Mouse (Mus musculus) kidney, postnatal 4 days (tissue): ENCODE results near the gene Eif1ad.
"Not testable (repeated sequence)": the region's sequence is repeated elsewhere in the genome, so short reads cannot be mapped to it uniquely, and the experiment has no call there.

ENCODE experiments used
- DNase-seq, 2 experiments: peaks; one replicate each; pipeline ENCODE4 v3.0.0; 2021; ENCODE audit warnings: mixed read lengths in 2 of 2

The Eif1ad gene

GRCm38 (mm10) chr19:5366175-5367052, at the start of gene Eif1ad:
TSS of gene Eif1ad (plus strand) at chr19:5366741.
- DNase-seq = peak; percentile 97 to 98

- DNase-seq = peak; percentile 66 to 80
Measured at GRCm38 (mm10) chr19:5323801-5324200, 42.7 kb upstream of the Eif1ad start.

GRCm38 (mm10) chr19:5327970-5328369, 38.6 kb upstream of the Eif1ad start:
- DNase-seq = peak; percentile 20 to 28

GRCm38 (mm10) chr19:5334741-5335140, 31.8 kb upstream of the Eif1ad start:
- no peak for DNase-seq

GRCm38 (mm10) chr19:5335441-5335840, 31.1 kb upstream of the Eif1ad start, which contains the start of gene Catsper1:
TSS of gene Catsper1 (plus strand) at chr19:5335741.
- DNase-seq = no peak

- DNase-seq = peak; percentile 90 to 91
Measured at GRCm38 (mm10) chr19:5337975-5338374, 28.6 kb upstream of the Eif1ad start.

- no peak for DNase-seq
Measured at GRCm38 (mm10) chr19:5341360-5341759, 25.2 kb upstream of the Eif1ad start.

GRCm38 (mm10) chr19:5345297-5346131, 21.0 kb upstream of the Eif1ad start:
- peak in 1 of 2 experiments; percentile 18 for DNase-seq

- DNase-seq = no peak
Measured at GRCm38 (mm10) chr19:5348064-5348463, 18.5 kb upstream of the Eif1ad start.

GRCm38 (mm10) chr19:5348526-5349501, 17.7 kb upstream of the Eif1ad start:
- peak; percentile 31 to 56 for DNase-seq

GRCm38 (mm10) chr19:5349502-5349873, 17.1 kb upstream of the Eif1ad start, which contains the start of gene Cst6:
TSS of gene Cst6 (minus strand) at chr19:5349574.
- DNase-seq = not testable (repeated sequence)

- DNase-seq = no peak
Measured at GRCm38 (mm10) chr19:5353609-5354008, 12.9 kb upstream of the Eif1ad start.

GRCm38 (mm10) chr19:5356080-5356479, 10.5 kb upstream of the Eif1ad start:
- DNase-seq = no peak

- DNase-seq = no peak
Measured at GRCm38 (mm10) chr19:5362186-5362585, 4.4 kb upstream of the Eif1ad start.

- DNase-seq = no peak
Measured at GRCm38 (mm10) chr19:5364124-5364523, 2.4 kb upstream of the Eif1ad start.

GRCm38 (mm10) chr19:5365751-5366150, 790 bp upstream of the Eif1ad start:
- no peak for DNase-seq

- no peak for DNase-seq
Measured at GRCm38 (mm10) chr19:5367053-5367359, 465 bp downstream of the Eif1ad start, which contains the start of gene Banf1. TSS of gene Banf1 (minus strand) at chr19:5367168.

- peak in 1 of 2 experiments; percentile 38 for DNase-seq
Measured at GRCm38 (mm10) chr19:5367455-5367854, 914 bp downstream of the Eif1ad start.

- peak in 1 of 2 experiments; percentile 37 for DNase-seq
Measured at GRCm38 (mm10) chr19:5370932-5371331, 4.4 kb downstream of the Eif1ad start.

- no peak for DNase-seq
Measured at GRCm38 (mm10) chr19:5372724-5373123, 6.2 kb downstream of the Eif1ad start.

- DNase-seq = no peak
Measured at GRCm38 (mm10) chr19:5374177-5374576, 7.6 kb downstream of the Eif1ad start.

GRCm38 (mm10) chr19:5374748-5375147, 8.2 kb downstream of the Eif1ad start:
- no peak for DNase-seq
